Mouse (Mus musculus): ENCODE data around the gene Lyrm1.

Lyrm1 gene

GRCm38 (mm10) chr7:119892198-119892597 is 3.5 kb upstream of the Lyrm1 start:
- DNase-seq (ENCODE audit: low spot score): no peak

GRCm38 (mm10) chr7:119892742-119893141 is 2.9 kb upstream of the Lyrm1 start:
- no peak for DNase-seq (ENCODE audit: low spot score)

GRCm38 (mm10) chr7:119894818-119895544 is 680 bp upstream of the Lyrm1 start:
- peak; percentile 13 for DNase-seq (ENCODE audit: low spot score)

GRCm38 (mm10) chr7:119897521-119898109 is 2.0 kb downstream of the Lyrm1 start:
- DNase-seq (ENCODE audit: low spot score): no peak

- DNase-seq (ENCODE audit: low spot score): no peak
Observed at GRCm38 (mm10) chr7:119898247-119898856, 2.7 kb downstream of the Lyrm1 start.

- no peak for DNase-seq (ENCODE audit: low spot score)
Observed at GRCm38 (mm10) chr7:119899386-119900057, 3.9 kb downstream of the Lyrm1 start.

- no peak for DNase-seq (ENCODE audit: low spot score)
Observed at GRCm38 (mm10) chr7:119906523-119907215, 11.0 kb downstream of the Lyrm1 start.

GRCm38 (mm10) chr7:119911727-119912126 is 16.1 kb downstream of the Lyrm1 start:
- no peak for DNase-seq (ENCODE audit: low spot score)

GRCm38 (mm10) chr7:119920457-119920856 is 24.8 kb downstream of the Lyrm1 start:
- DNase-seq (ENCODE audit: low spot score): no peak

- DNase-seq (ENCODE audit: low spot score): no peak
Observed at GRCm38 (mm10) chr7:119921054-119921453, 25.4 kb downstream of the Lyrm1 start.

- DNase-seq (ENCODE audit: low spot score): no peak
Observed at GRCm38 (mm10) chr7:119928783-119929440, 33.3 kb downstream of the Lyrm1 start.

GRCm38 (mm10) chr7:119936321-119936720 is 40.7 kb downstream of the Lyrm1 start:
- no peak for DNase-seq (ENCODE audit: low spot score)

- DNase-seq (ENCODE audit: low spot score): no peak
Observed at GRCm38 (mm10) chr7:119937036-119937435, 41.4 kb downstream of the Lyrm1 start.

- DNase-seq (ENCODE audit: low spot score): no peak
Observed at GRCm38 (mm10) chr7:119941569-119941968, 45.9 kb downstream of the Lyrm1 start.

- no peak for DNase-seq (ENCODE audit: low spot score)
Observed at GRCm38 (mm10) chr7:119954047-119954446, 58.4 kb downstream of the Lyrm1 start.

GRCm38 (mm10) chr7:119957421-119957820 is 61.8 kb downstream of the Lyrm1 start:
- no peak for DNase-seq (ENCODE audit: low spot score)

GRCm38 (mm10) chr7:119959091-119959490 is 63.4 kb downstream of the Lyrm1 start:
- no peak for DNase-seq (ENCODE audit: low spot score)

GRCm38 (mm10) chr7:119959491-119959890 is 63.8 kb downstream of the Lyrm1 start:
- no peak for DNase-seq (ENCODE audit: low spot score)

GRCm38 (mm10) chr7:119960006-119960405 is 64.3 kb downstream of the Lyrm1 start:
- DNase-seq (ENCODE audit: low spot score): no peak

- no peak for DNase-seq (ENCODE audit: low spot score)
Observed at GRCm38 (mm10) chr7:119960546-119960945, 64.9 kb downstream of the Lyrm1 start.

- peak; percentile 4 for DNase-seq (ENCODE audit: low spot score)
Observed at GRCm38 (mm10) chr7:119961107-119961506, 65.4 kb downstream of the Lyrm1 start.

GRCm38 (mm10) chr7:119965205-119965604 is 69.5 kb downstream of the Lyrm1 start:
- DNase-seq (ENCODE audit: low spot score): no peak

Measured in embryo, embryonic 10.5 days (tissue).